Mouse (Mus musculus) liver, postnatal 0 days (tissue): ENCODE results near the gene Kcnq2.

Experiments used
- CTCF ChIP-seq: sonication (generic); IDR thresholded peaks from 2 replicates; pipeline ENCODE4 v1.5.1; 2016; ENCODE audit warnings: antibody characterized with exemption, low read depth
- EP300 ChIP-seq: IDR thresholded peaks from 2 replicates; pipeline ENCODE4 v1.6.1; 2016; ENCODE audit warnings: antibody characterized with exemption, low read depth, mild to moderate bottlenecking

DNA sequence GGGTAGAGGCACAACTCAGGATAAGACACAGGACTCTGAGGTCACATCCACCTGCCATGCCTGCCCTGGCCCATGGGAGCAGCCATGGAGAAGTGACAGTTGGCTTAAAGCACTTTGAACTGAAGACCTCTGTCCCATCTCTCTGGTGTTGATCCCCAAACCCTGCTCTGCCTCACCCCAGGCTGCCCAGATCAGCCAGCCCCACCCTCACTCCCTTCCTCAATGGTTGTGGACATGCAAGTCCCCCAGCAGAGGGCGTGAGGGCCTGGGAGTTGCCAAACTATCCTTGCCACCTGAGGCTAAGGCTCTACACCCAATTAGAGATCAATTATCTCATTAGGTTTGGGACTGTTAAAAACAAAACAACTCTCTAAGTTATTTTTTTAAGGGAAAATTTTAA lies 18.7 kb upstream of the Kcnq2 start:
- TF ChIP-seq CTCF (peak; percentile 58), EP300 (no peak)
